Mouse (Mus musculus): ENCODE measurements around the gene Nrk. TPM values are rescaled to one million over a fixed set of nuclear protein-coding genes. Genes with fewer than 3 reads are reported as not detected.

Nrk gene
- polyA plus RNA-seq (2016; fragmentation: Nextera tagmentation; extraction: Ambion mirVana) = 9.5 and 10.8 TPM in 2 replicates

GRCm38 (mm10) chrX:138914041-138914776 is at the start of gene Nrk:
TSS of gene Nrk (plus strand) at chrX:138914430.
- Histone ChIP-seq H3K9me3 (replicated peaks) (no peaks in the 10 kb centered on the region), H3K4me1 (no peaks in the 10 kb centered on the region), H3K9ac (no peak within 1 kb of the TSS), H3K27me3 (replicated peaks) (peaks cover 31% of the 10 kb centered on the region), H3K4me2 (peak within 1 kb of the TSS; percentile 52), H3K27ac (no peak within 1 kb of the TSS), H3K36me3 (no peaks in the 10 kb centered on the region), H3K4me3 (peak within 1 kb of the TSS; percentile 36)
- 18% methylated on average over 36 of the region's 55 CpGs for WGBS (ENCODE audit: insufficient replicate concordance)
- peak; percentile 52; the same call in 1 of the 2 replicates for ATAC-seq

- no peaks in the 10 kb centered on the region for H3K4me1 ChIP-seq
- no peak overlapping the region for H3K9ac ChIP-seq
- WGBS (ENCODE audit: insufficient replicate concordance) = 18% methylated on average over 8 of the region's 8 CpGs
- no peak for ATAC-seq
- H3K36me3 ChIP-seq = no peaks in the 10 kb centered on the region
- H3K4me2 ChIP-seq = peak overlapping the region; percentile 52
- no peaks in the 10 kb centered on the region for H3K9me3 ChIP-seq (replicated peaks)
- H3K27ac ChIP-seq = no peak overlapping the region
- H3K27me3 ChIP-seq (replicated peaks) = peaks cover 31% of the 10 kb centered on the region
- H3K4me3 ChIP-seq = peak overlapping the region; percentile 36
Measured at GRCm38 (mm10) chrX:138913366-138913765, 864 bp upstream of the Nrk start.

- WGBS (ENCODE audit: insufficient replicate concordance) = 24% methylated on average over 12 of the region's 12 CpGs
- Histone ChIP-seq H3K9me3 (replicated peaks) (no peaks in the 10 kb centered on the region), H3K4me3 (peak overlapping the region; percentile 36), H3K27ac (no peak overlapping the region), H3K4me1 (no peaks in the 10 kb centered on the region), H3K27me3 (replicated peaks) (peaks cover 31% of the 10 kb centered on the region), H3K9ac (no peak overlapping the region), H3K4me2 (peak overlapping the region; percentile 52), H3K36me3 (no peaks in the 10 kb centered on the region)
- no peak for ATAC-seq
Measured at GRCm38 (mm10) chrX:138914777-138915114, 516 bp downstream of the Nrk start.

GRCm38 (mm10) chrX:138919030-138919429 is 4.8 kb downstream of the Nrk start:
- H3K27ac ChIP-seq = no peak overlapping the region
- WGBS (ENCODE audit: insufficient replicate concordance) = 43% methylated on average over 7 of the region's 7 CpGs
- H3K27me3 ChIP-seq (replicated peaks) = peaks cover 13% of the 10 kb centered on the region
- no peaks in the 10 kb centered on the region for H3K9me3 ChIP-seq (replicated peaks)
- no peaks in the 10 kb centered on the region for H3K36me3 ChIP-seq
- no peaks in the 10 kb centered on the region for H3K4me1 ChIP-seq
- no peak overlapping the region for H3K4me2 ChIP-seq
- no peak for ATAC-seq
- H3K9ac ChIP-seq = no peak overlapping the region
- no peak overlapping the region for H3K4me3 ChIP-seq

GRCm38 (mm10) chrX:138943905-138944304 is 29.7 kb downstream of the Nrk start:
- Histone ChIP-seq H3K9me3 (replicated peaks) (no peaks in the 10 kb centered on the region), H3K9ac (no peak overlapping the region), H3K27me3 (replicated peaks) (no peaks in the 10 kb centered on the region), H3K4me1 (no peaks in the 10 kb centered on the region), H3K27ac (no peak overlapping the region), H3K4me3 (no peak overlapping the region), H3K36me3 (no peaks in the 10 kb centered on the region), H3K4me2 (no peak overlapping the region)
- 81% methylated on average over 6 of the region's 6 CpGs for WGBS (ENCODE audit: insufficient replicate concordance)
- no peak for ATAC-seq

GRCm38 (mm10) chrX:138960713-138961112 is 46.5 kb downstream of the Nrk start:
- Histone ChIP-seq H3K27ac (no peak overlapping the region), H3K36me3 (no peaks in the 10 kb centered on the region), H3K4me2 (no peak overlapping the region), H3K9ac (no peak overlapping the region), H3K4me1 (no peaks in the 10 kb centered on the region), H3K9me3 (replicated peaks) (no peaks in the 10 kb centered on the region), H3K4me3 (no peak overlapping the region), H3K27me3 (replicated peaks) (no peaks in the 10 kb centered on the region)
- ATAC-seq = no peak
- 47% methylated on average over 3 of the region's 3 CpGs for WGBS (ENCODE audit: insufficient replicate concordance)

- Histone ChIP-seq H3K4me3 (no peak overlapping the region), H3K27me3 (replicated peaks) (no peaks in the 10 kb centered on the region), H3K27ac (no peak overlapping the region), H3K9ac (no peak overlapping the region), H3K4me2 (no peak overlapping the region), H3K4me1 (no peaks in the 10 kb centered on the region), H3K9me3 (replicated peaks) (no peaks in the 10 kb centered on the region), H3K36me3 (no peaks in the 10 kb centered on the region)
- no peak for ATAC-seq
- WGBS (ENCODE audit: insufficient replicate concordance) = 62% methylated on average over 3 of the region's 3 CpGs
Measured at GRCm38 (mm10) chrX:138978501-138978900, 64.3 kb downstream of the Nrk start.

GRCm38 (mm10) chrX:138979249-138979648 is 65.0 kb downstream of the Nrk start:
- H3K27me3 ChIP-seq (replicated peaks) = no peaks in the 10 kb centered on the region
- WGBS (ENCODE audit: insufficient replicate concordance) = 72% methylated on average over 2 of the region's 2 CpGs
- no peaks in the 10 kb centered on the region for H3K36me3 ChIP-seq
- H3K4me3 ChIP-seq = no peak overlapping the region
- H3K27ac ChIP-seq = no peak overlapping the region
- no peaks in the 10 kb centered on the region for H3K4me1 ChIP-seq
- H3K9ac ChIP-seq = no peak overlapping the region
- H3K4me2 ChIP-seq = no peak overlapping the region
- ATAC-seq = no peak
- no peaks in the 10 kb centered on the region for H3K9me3 ChIP-seq (replicated peaks)

- Histone ChIP-seq H3K4me3 (no peak overlapping the region), H3K36me3 (no peaks in the 10 kb centered on the region), H3K9ac (no peak overlapping the region), H3K27ac (no peak overlapping the region), H3K27me3 (replicated peaks) (no peaks in the 10 kb centered on the region), H3K4me1 (no peaks in the 10 kb centered on the region), H3K9me3 (replicated peaks) (no peaks in the 10 kb centered on the region), H3K4me2 (no peak overlapping the region)
- WGBS (ENCODE audit: insufficient replicate concordance) = 28% methylated on average over 3 of the region's 3 CpGs
- ATAC-seq = no peak
Measured at GRCm38 (mm10) chrX:139014524-139014923, 100.3 kb downstream of the Nrk start.

- no peak overlapping the region for H3K9ac ChIP-seq
- H3K9me3 ChIP-seq (replicated peaks) = no peaks in the 10 kb centered on the region
- WGBS (ENCODE audit: insufficient replicate concordance) = 57% methylated on average over 1 of the region's 1 CpGs
- no peak overlapping the region for H3K27ac ChIP-seq
- no peak overlapping the region for H3K4me3 ChIP-seq
- no peak overlapping the region for H3K4me2 ChIP-seq
- no peak for ATAC-seq
- no peaks in the 10 kb centered on the region for H3K36me3 ChIP-seq
- no peaks in the 10 kb centered on the region for H3K4me1 ChIP-seq
- H3K27me3 ChIP-seq (replicated peaks) = no peaks in the 10 kb centered on the region
Measured at GRCm38 (mm10) chrX:139016540-139016939, 102.3 kb downstream of the Nrk start.

- Histone ChIP-seq H3K27me3 (replicated peaks) (no peaks in the 10 kb centered on the region), H3K4me3 (no peak overlapping the region), H3K9me3 (replicated peaks) (no peaks in the 10 kb centered on the region), H3K4me1 (no peaks in the 10 kb centered on the region), H3K36me3 (no peaks in the 10 kb centered on the region), H3K27ac (no peak overlapping the region), H3K4me2 (no peak overlapping the region), H3K9ac (no peak overlapping the region)
- 52% methylated on average over 3 of the region's 3 CpGs for WGBS (ENCODE audit: insufficient replicate concordance)
- no peak for ATAC-seq
Measured at GRCm38 (mm10) chrX:139026532-139027097, 112.4 kb downstream of the Nrk start.

- no peak for ATAC-seq
- Histone ChIP-seq H3K27ac (no peak overlapping the region), H3K27me3 (replicated peaks) (no peaks in the 10 kb centered on the region), H3K9ac (no peak overlapping the region), H3K36me3 (no peaks in the 10 kb centered on the region), H3K4me2 (no peak overlapping the region), H3K9me3 (replicated peaks) (no peaks in the 10 kb centered on the region), H3K4me1 (no peaks in the 10 kb centered on the region), H3K4me3 (no peak overlapping the region)
- WGBS (ENCODE audit: insufficient replicate concordance) = 70% methylated on average over 5 of the region's 5 CpGs
Measured at GRCm38 (mm10) chrX:139027296-139027695, 113.1 kb downstream of the Nrk start.
